Mouse (Mus musculus): ENCODE measurements around the gene Noct.

- TF ChIP-seq CTCF (IDR thresholded peaks at IDR 0.05; ENCODE audit: extremely low read depth, insufficient read depth, insufficient read length, insufficient replicate concordance) (no peak), POLR2A (IDR thresholded peaks at IDR 0.05; ENCODE audit: low read depth, low read length) (no peak)
These were observed 25.6 kb downstream of the Noct start for GRCm38 (mm10) chr3:51249866-51250265.
